Mouse (Mus musculus): ENCODE data around the gene Gm20509. TPM values are rescaled to one million over a fixed set of nuclear protein-coding genes. Genes with fewer than 3 reads are reported as not detected.
A peak's percentile ranks its signal among the peaks of the same experiment; 100 is the strongest.

Gene Gm20509
- polyA plus RNA-seq, 1 experiment from 2014 or later = not detected

- WGBS = 43% methylated on average over 8 of the region's 8 CpGs
- Histone ChIP-seq H3K4me3 (replicated peaks; ENCODE audit: low read depth, low read length) (no peak overlapping the region), H3K4me1 (ENCODE audit: control insufficient read depth, insufficient read depth, low read length) (no peaks in the 10 kb centered on the region), H3K4me2 (ENCODE audit: low read length) (no peak overlapping the region), H3K27me3 (ENCODE audit: control insufficient read depth, insufficient read depth, low read length) (no peaks in the 10 kb centered on the region), H3K36me3 (ENCODE audit: control insufficient read depth, insufficient read depth, low read length) (peaks cover 48% of the 10 kb centered on the region), H3K9ac (replicated peaks; ENCODE audit: low read length) (no peak overlapping the region), H3K9me3 (ENCODE audit: control insufficient read depth, low read length) (no peaks in the 10 kb centered on the region), H3K27ac (replicated peaks; ENCODE audit: low read depth, low read length) (no peak overlapping the region)
- DNase-seq = peak; percentile 43
- no peak; the same call in 1 of the 2 replicates for ATAC-seq (ENCODE audit: low FRiP score, low TSS enrichment)
These were observed 27.6 kb downstream of the Gm20509 start for GRCm38 (mm10) chr9:73129875-73130274.

DNA sequence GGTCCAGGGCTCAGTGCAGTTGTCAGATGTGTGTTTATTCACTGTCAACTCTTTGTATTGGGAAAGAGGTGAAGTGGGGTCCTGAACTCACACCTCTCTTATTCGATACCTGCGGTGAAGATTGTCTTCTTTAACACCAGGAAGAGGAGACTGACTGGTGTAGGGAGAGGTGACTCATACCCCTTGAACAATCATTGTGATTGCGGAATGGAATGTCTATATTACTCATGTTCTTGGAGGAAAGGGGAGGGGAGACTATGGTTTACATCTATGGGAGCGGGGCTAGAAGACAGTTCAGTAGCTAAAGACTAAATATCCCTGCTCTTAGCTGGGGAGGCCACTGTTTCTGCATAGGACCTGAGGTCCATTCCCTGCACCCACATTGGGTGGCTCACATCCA, 28.3 kb downstream of the Gm20509 start:
- Histone ChIP-seq H3K27ac (replicated peaks; ENCODE audit: low read depth, low read length) (no peak overlapping the region), H3K9ac (replicated peaks; ENCODE audit: low read length) (no peak overlapping the region), H3K4me1 (ENCODE audit: control insufficient read depth, insufficient read depth, low read length) (no peaks in the 10 kb centered on the region), H3K36me3 (ENCODE audit: control insufficient read depth, insufficient read depth, low read length) (peaks cover 41% of the 10 kb centered on the region), H3K27me3 (ENCODE audit: control insufficient read depth, insufficient read depth, low read length) (no peaks in the 10 kb centered on the region), H3K4me2 (ENCODE audit: low read length) (no peak overlapping the region), H3K4me3 (replicated peaks; ENCODE audit: low read depth, low read length) (no peak overlapping the region), H3K9me3 (ENCODE audit: control insufficient read depth, low read length) (no peaks in the 10 kb centered on the region)
- ATAC-seq (ENCODE audit: low FRiP score, low TSS enrichment) (no peak), DNase-seq (no peak)
- 90% methylated on average over 4 of the region's 4 CpGs for WGBS

DNA sequence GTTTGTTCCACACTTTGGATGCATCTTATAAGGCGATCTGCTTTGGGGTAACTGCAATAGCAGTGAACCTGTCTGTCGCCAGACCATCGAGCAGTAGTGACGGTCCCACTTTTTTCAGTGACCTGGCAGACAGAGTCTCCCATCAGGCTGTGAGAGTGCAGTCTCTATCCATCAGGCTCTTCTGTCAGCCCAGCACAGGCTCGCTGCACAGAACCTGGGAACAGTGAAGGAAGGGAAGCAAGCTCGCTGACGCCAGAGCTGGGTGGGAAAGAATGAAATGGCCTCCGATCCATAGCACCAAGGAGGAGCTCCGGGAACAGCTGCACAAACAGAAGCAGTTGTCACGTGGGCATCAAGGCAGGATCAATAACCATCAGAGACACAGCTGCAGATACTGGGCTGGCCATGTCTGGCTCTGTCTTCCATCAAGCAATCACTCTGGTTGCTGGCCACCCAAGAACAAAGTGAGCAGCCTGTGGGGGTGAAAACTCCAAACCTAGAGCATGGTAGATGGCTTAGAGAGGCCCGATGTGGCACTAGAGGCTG, 35.1 kb downstream of the Gm20509 start:
- WGBS = 75% methylated on average over 11 of the region's 11 CpGs
- Histone ChIP-seq H3K9me3 (ENCODE audit: control insufficient read depth, low read length) (no peaks in the 10 kb centered on the region), H3K4me3 (replicated peaks; ENCODE audit: low read depth, low read length) (no peak overlapping the region), H3K9ac (replicated peaks; ENCODE audit: low read length) (no peak overlapping the region), H3K4me1 (ENCODE audit: control insufficient read depth, insufficient read depth, low read length) (no peaks in the 10 kb centered on the region), H3K4me2 (ENCODE audit: low read length) (no peak overlapping the region), H3K36me3 (ENCODE audit: control insufficient read depth, insufficient read depth, low read length) (no peaks in the 10 kb centered on the region), H3K27ac (replicated peaks; ENCODE audit: low read depth, low read length) (no peak overlapping the region), H3K27me3 (ENCODE audit: control insufficient read depth, insufficient read depth, low read length) (no peaks in the 10 kb centered on the region)
- ATAC-seq (ENCODE audit: low FRiP score, low TSS enrichment) (no peak), DNase-seq (no peak)

- WGBS = 62% methylated on average over 9 of the region's 9 CpGs
- H3K36me3 ChIP-seq (ENCODE audit: control insufficient read depth, insufficient read depth, low read length) = no peaks in the 10 kb centered on the region
- peak; percentile 59 for DNase-seq
These were observed 52.1 kb downstream of the Gm20509 start for GRCm38 (mm10) chr9:73154347-73154746.

DNA sequence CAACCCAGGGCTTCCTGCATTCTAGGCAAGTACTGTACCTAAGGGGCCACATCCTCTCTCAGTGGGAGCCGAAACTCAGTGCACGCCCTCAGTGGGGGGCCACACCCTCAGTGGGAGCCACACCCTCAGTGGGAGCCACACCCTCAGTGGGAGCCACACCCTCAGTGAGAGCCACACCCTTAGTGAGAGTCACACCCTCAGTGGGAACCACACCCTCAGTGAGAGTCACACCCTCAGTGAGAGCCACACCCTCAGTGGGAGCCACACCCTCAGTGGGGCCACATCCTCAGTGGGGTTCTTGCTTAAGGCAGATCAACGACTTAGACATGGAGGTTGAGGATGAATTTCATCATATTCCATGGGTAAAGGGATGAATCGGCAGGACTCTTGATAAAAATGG, 55.7 kb downstream of the Gm20509 start:
- no peaks in the 10 kb centered on the region for H3K9me3 ChIP-seq (ENCODE audit: control insufficient read depth, low read length)
- no peaks in the 10 kb centered on the region for H3K36me3 ChIP-seq (ENCODE audit: control insufficient read depth, insufficient read depth, low read length)
- no peak overlapping the region for H3K4me3 ChIP-seq (replicated peaks; ENCODE audit: low read depth, low read length)
- H3K4me2 ChIP-seq (ENCODE audit: low read length) = no peak overlapping the region
- WGBS = 79% methylated on average over 4 of the region's 4 CpGs
- H3K27me3 ChIP-seq (ENCODE audit: control insufficient read depth, insufficient read depth, low read length) = no peaks in the 10 kb centered on the region
- DNase-seq (no peak), ATAC-seq (ENCODE audit: low FRiP score, low TSS enrichment) (no peak)
- no peak overlapping the region for H3K27ac ChIP-seq (replicated peaks; ENCODE audit: low read depth, low read length)
- H3K4me1 ChIP-seq (ENCODE audit: control insufficient read depth, insufficient read depth, low read length) = no peaks in the 10 kb centered on the region
- H3K9ac ChIP-seq (replicated peaks; ENCODE audit: low read length) = no peak overlapping the region

More at GRCm38 (mm10) chr9:73154347-73154746, 52.1 kb downstream of the Gm20509 start:
- Histone ChIP-seq H3K4me1 (ENCODE audit: control insufficient read depth, insufficient read depth, low read length) (no peaks in the 10 kb centered on the region), H3K4me2 (ENCODE audit: low read length) (no peak overlapping the region), H3K4me3 (replicated peaks; ENCODE audit: low read depth, low read length) (no peak overlapping the region), H3K9ac (replicated peaks; ENCODE audit: low read length) (no peak overlapping the region), H3K27ac (replicated peaks; ENCODE audit: low read depth, low read length) (no peak overlapping the region), H3K9me3 (ENCODE audit: control insufficient read depth, low read length) (no peaks in the 10 kb centered on the region), H3K27me3 (ENCODE audit: control insufficient read depth, insufficient read depth, low read length) (no peaks in the 10 kb centered on the region)
- no peak for ATAC-seq (ENCODE audit: low FRiP score, low TSS enrichment)

- H3K27me3 ChIP-seq (ENCODE audit: control insufficient read depth, insufficient read depth, low read length) = no peaks in the 10 kb centered on the region
- WGBS = 47% methylated on average over 1 of the region's 1 CpGs
- H3K4me1 ChIP-seq (ENCODE audit: control insufficient read depth, insufficient read depth, low read length) = no peaks in the 10 kb centered on the region
- H3K9ac ChIP-seq (replicated peaks; ENCODE audit: low read length) = no peak overlapping the region
- DNase-seq (peak; percentile 77), ATAC-seq (ENCODE audit: low FRiP score, low TSS enrichment) (no peak)
- no peak overlapping the region for H3K4me2 ChIP-seq (ENCODE audit: low read length)
- no peak overlapping the region for H3K4me3 ChIP-seq (replicated peaks; ENCODE audit: low read depth, low read length)
- H3K27ac ChIP-seq (replicated peaks; ENCODE audit: low read depth, low read length) = no peak overlapping the region
- H3K36me3 ChIP-seq (ENCODE audit: control insufficient read depth, insufficient read depth, low read length) = no peaks in the 10 kb centered on the region
- H3K9me3 ChIP-seq (ENCODE audit: control insufficient read depth, low read length) = no peaks in the 10 kb centered on the region
These were observed 57.0 kb downstream of the Gm20509 start for GRCm38 (mm10) chr9:73159265-73159664.

GRCm38 (mm10) chr9:73162571-73163333, 60.5 kb downstream of the Gm20509 start:
- ATAC-seq (ENCODE audit: low FRiP score, low TSS enrichment) = no peak; the same call in 1 of the 2 replicates
- WGBS = 19% methylated on average over 26 of the region's 26 CpGs
- H3K27me3 ChIP-seq (ENCODE audit: control insufficient read depth, insufficient read depth, low read length) = no peaks in the 10 kb centered on the region
- no peak overlapping the region for H3K9ac ChIP-seq (replicated peaks; ENCODE audit: low read length)
- H3K9me3 ChIP-seq (ENCODE audit: control insufficient read depth, low read length) = no peaks in the 10 kb centered on the region
- DNase-seq = peak; percentile 94
- no peaks in the 10 kb centered on the region for H3K4me1 ChIP-seq (ENCODE audit: control insufficient read depth, insufficient read depth, low read length)
- no peak overlapping the region for H3K4me3 ChIP-seq (replicated peaks; ENCODE audit: low read depth, low read length)
- H3K4me2 ChIP-seq (ENCODE audit: low read length) = peak overlapping the region; percentile 45
- no peak overlapping the region for H3K27ac ChIP-seq (replicated peaks; ENCODE audit: low read depth, low read length)
- H3K36me3 ChIP-seq (ENCODE audit: control insufficient read depth, insufficient read depth, low read length) = no peaks in the 10 kb centered on the region

DNA sequence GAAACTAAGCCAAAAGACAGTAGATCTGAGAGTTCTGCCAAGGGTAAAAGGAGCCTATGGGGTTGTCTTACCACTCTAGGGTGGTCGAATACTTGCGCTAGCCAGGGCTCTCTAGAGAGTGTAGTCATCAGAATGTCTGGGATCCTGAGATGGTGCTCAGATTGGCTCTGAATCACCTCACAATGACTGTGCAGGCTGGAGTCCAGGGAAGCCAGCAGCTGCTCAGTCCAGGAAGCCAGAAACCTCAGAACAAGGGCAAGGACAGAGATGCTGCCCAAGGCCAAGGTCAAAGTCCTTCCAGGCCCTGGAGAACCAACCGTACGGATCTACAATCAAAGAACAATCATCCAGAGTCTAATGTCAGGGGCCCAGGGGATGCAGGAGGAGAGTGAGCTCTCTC, 63.4 kb downstream of the Gm20509 start:
- no peak for ATAC-seq (ENCODE audit: low FRiP score, low TSS enrichment)
- Histone ChIP-seq H3K4me1 (ENCODE audit: control insufficient read depth, insufficient read depth, low read length) (no peaks in the 10 kb centered on the region), H3K27ac (replicated peaks; ENCODE audit: low read depth, low read length) (no peak overlapping the region), H3K27me3 (ENCODE audit: control insufficient read depth, insufficient read depth, low read length) (no peaks in the 10 kb centered on the region), H3K36me3 (ENCODE audit: control insufficient read depth, insufficient read depth, low read length) (no peaks in the 10 kb centered on the region), H3K9me3 (ENCODE audit: control insufficient read depth, low read length) (no peaks in the 10 kb centered on the region), H3K4me3 (replicated peaks; ENCODE audit: low read depth, low read length) (no peak overlapping the region), H3K9ac (replicated peaks; ENCODE audit: low read length) (no peak overlapping the region), H3K4me2 (ENCODE audit: low read length) (no peak overlapping the region)
- WGBS = 89% methylated on average over 4 of the region's 4 CpGs
- no peak for DNase-seq
